Mouse (Mus musculus) liver, embryonic 11.5 days (tissue): ENCODE results near the gene Map9. TPM values are rescaled to one million over a fixed set of nuclear protein-coding genes. Genes with fewer than 3 reads are reported as not detected.

Experiments used
- ATAC-seq: fragments of 200-750 bp; cut with Nextera tagmentation; replicated peaks from 2 replicates; pipeline ENCODE4 v1.8.0; 2017; ENCODE audit warnings: moderate number of reproducible peaks, mild to moderate bottlenecking, moderate TSS enrichment, moderate library complexity; ENCODE audit not compliant: low FRiP score
- DNase-seq: peaks from one replicate; pipeline ENCODE4 v3.0.0-alpha.2; 2017; ENCODE audit warnings: low spot score
- H3K27ac ChIP-seq: fragments of 300-500 bp; sonication (generic); 2 replicates; pipeline ENCODE4 v1.5.1; 2014; ENCODE audit warnings: mild to moderate bottlenecking, low read depth, low read length, control low read depth
- H3K27me3 ChIP-seq: fragments of 300-500 bp; sonication (generic); replicated peaks from 2 replicates; pipeline ENCODE4 v1.6.1; 2014; ENCODE audit warnings: low read length, mixed read lengths; ENCODE audit not compliant: control insufficient read depth, insufficient read depth
- H3K36me3 ChIP-seq: fragments of 300-500 bp; sonication (generic); 2 replicates; pipeline ENCODE4 v1.6.1; 2014; ENCODE audit warnings: mild to moderate bottlenecking, low read length, moderate library complexity, mixed read lengths; ENCODE audit not compliant: control insufficient read depth, insufficient read depth
- H3K4me1 ChIP-seq: fragments of 300-500 bp; sonication (generic); replicated peaks from 2 replicates; pipeline ENCODE4 v1.6.1; 2014; ENCODE audit warnings: low read length, mixed read lengths; ENCODE audit not compliant: control insufficient read depth, insufficient read depth
- H3K4me2 ChIP-seq: fragments of 300-500 bp; sonication (generic); 2 replicates; pipeline ENCODE4 v1.6.1; 2014; ENCODE audit warnings: mild to moderate bottlenecking, control low read depth, moderate library complexity
- H3K4me3 ChIP-seq: fragments of 300-500 bp; sonication (generic); 2 replicates; pipeline ENCODE4 v1.5.1; 2014; ENCODE audit warnings: low read depth, low read length, control low read depth
- H3K9ac ChIP-seq: fragments of 300-500 bp; sonication (generic); 2 replicates; pipeline ENCODE4 v1.6.1; 2014; ENCODE audit warnings: low read depth, low read length, control low read depth
- H3K9me3 ChIP-seq: fragments of 300-500 bp; sonication (generic); 2 replicates; pipeline ENCODE4 v1.6.1; 2016; ENCODE audit warnings: low read length, inconsistent platforms, mixed read lengths; ENCODE audit not compliant: control insufficient read depth
- WGBS: fragments of 180-500 bp; shearing (Covaris S2); extraction: QIAGEN DNeasy Blood & Tissue Kit; methylation state at CpG from one replicate; pipeline ENCODE4 v1.1.7; 2014; 5-methylcytosine and 5-hydroxymethylcytosine counted together
- polyA plus RNA-seq: library from polyadenylated mRNA; unstranded; fragments of >200 nt; fragmentation: Nextera tagmentation; extraction: Ambion mirVana; gene quantifications from 2 replicates; pipeline ENCODE4 v1.2.1, GENCODE M21; 2014

The Map9 gene
- polyA plus RNA-seq, 1 experiment from 2014 or later, result 1.8 TPM

DNA sequence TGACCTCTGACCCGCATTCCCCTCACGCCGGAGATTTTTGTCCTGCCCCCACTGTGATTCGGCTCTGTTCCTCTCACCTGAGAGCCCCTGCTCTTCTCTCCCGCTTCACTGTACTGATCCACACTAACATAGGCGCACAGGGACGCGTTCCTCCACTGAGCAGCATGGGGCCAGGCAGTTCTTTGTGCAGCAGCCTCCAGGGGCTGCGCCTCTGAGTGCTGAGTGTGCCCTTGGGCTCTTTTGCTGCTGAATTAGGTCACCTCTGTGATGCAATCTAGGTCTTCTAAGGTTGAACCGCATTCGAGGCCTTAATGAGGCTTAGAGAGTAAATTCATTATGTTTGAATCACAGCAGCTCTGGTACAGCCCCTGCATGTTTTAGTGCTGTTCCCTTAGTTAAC lies 24.5 kb downstream of the Map9 start:
- H3K9ac ChIP-seq, result no peak overlapping the region
- ATAC-seq (no peak), DNase-seq (no peak)
- H3K9me3 ChIP-seq, result no peaks in the 10 kb centered on the region
- H3K4me3 ChIP-seq, result no peak overlapping the region
- WGBS, result 84% methylated on average over 11 of the region's 11 CpGs
- no peak overlapping the region for H3K27ac ChIP-seq
- H3K4me1 ChIP-seq, result no peaks in the 10 kb centered on the region
- no peak overlapping the region for H3K4me2 ChIP-seq
- H3K36me3 ChIP-seq, result no peaks in the 10 kb centered on the region
- H3K27me3 ChIP-seq, result no peaks in the 10 kb centered on the region

DNA sequence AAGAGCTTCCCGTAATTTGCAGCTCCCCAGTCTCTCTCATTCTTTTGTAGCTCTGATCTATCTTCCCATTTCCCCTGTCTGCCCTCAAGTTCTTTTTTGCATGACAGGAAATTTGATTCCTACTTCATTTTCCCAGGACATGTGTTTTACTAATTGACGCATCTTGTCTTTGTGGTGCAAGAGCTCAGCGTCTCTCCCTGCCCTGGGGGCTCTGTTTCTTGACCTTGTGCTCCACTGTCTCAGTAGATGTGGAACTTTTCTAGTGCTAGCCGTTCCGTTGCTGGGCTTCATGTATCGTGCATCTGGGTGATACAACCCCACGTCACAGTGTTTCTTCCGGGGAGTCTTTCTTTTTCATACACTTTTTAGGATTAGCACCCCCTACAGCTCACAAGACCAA lies 27.2 kb downstream of the Map9 start:
- no peak overlapping the region for H3K4me3 ChIP-seq
- no peak for DNase-seq
- no peak overlapping the region for H3K4me2 ChIP-seq
- H3K36me3 ChIP-seq, result no peaks in the 10 kb centered on the region
- H3K9ac ChIP-seq, result no peak overlapping the region
- no peak overlapping the region for H3K27ac ChIP-seq
- H3K4me1 ChIP-seq, result no peaks in the 10 kb centered on the region
- ATAC-seq, result no peak
- no peaks in the 10 kb centered on the region for H3K9me3 ChIP-seq
- WGBS, result 80% methylated on average over 8 of the region's 8 CpGs
- H3K27me3 ChIP-seq, result no peaks in the 10 kb centered on the region

DNA sequence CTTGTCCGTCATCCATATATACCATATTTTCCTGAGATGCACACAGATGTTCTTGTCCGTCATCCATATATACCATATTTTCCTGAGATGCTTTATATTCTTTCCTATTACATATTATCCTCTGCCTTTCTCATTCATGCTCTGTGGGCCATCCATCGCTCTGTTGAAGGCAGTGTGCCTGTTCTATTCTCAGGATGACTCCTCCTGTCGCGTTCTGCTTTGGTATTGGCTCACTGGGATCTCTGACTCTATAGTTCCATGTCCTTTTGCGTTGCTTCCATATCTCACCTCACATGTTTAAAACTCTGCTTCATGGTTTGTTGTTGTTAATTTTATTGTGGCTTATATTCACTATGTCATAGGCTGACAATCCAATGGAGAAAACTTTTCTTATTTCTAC lies 48.0 kb downstream of the Map9 start:
- WGBS, result 79% methylated on average over 6 of the region's 6 CpGs
- H3K27ac ChIP-seq, result no peak overlapping the region
- no peak for ATAC-seq

DNA sequence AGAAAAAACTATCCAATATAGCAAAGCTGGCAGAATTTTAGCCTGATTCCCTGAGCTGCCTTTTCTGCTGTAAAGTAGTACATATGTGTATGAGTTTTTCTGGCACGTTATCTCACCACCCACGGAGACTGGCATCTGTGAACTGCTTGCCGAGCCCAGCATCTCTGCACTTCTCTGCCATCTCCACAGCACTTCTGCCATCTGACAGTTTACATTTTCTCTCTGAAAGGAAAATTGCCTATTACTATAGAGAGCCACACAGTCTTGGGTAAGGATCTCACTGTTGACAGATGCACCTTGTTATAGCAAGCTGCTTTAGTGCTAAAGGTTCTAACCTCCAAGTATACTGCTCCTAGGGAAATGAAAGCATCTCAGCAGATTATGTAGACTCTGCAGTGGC lies 48.5 kb downstream of the Map9 start:
- Histone ChIP-seq H3K4me2 (no peak overlapping the region), H3K36me3 (no peaks in the 10 kb centered on the region), H3K9ac (no peak overlapping the region), H3K4me1 (no peaks in the 10 kb centered on the region), H3K27me3 (no peaks in the 10 kb centered on the region), H3K9me3 (no peaks in the 10 kb centered on the region), H3K27ac (no peak overlapping the region), H3K4me3 (no peak overlapping the region)
- DNase-seq (no peak), ATAC-seq (no peak)
- 81% methylated on average over 3 of the region's 3 CpGs for WGBS

More for the DNA sequence above, 48.0 kb downstream of the Map9 start:
- Histone ChIP-seq H3K36me3 (no peaks in the 10 kb centered on the region), H3K27me3 (no peaks in the 10 kb centered on the region), H3K9me3 (no peaks in the 10 kb centered on the region), H3K9ac (no peak overlapping the region), H3K4me2 (no peak overlapping the region), H3K4me1 (no peaks in the 10 kb centered on the region), H3K4me3 (no peak overlapping the region)
- no peak for DNase-seq

DNA sequence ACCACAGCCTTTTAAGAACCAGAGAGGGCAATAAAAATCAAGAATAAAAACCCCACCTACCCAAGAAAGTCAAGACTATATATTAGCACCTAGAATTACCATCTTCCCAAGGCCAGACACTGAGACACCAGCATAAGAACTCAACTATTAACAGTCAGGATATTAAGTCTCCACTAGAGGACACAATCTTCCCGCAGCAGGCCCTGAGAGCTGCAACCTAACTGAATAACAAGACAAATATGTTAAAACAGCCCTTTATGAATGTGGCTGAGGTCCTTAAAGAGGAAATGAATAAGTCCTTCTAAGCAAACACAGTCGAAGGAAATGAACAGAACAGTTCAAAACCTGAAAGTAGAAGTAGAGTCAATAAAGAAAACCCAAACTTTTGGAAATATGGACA lies 49.6 kb downstream of the Map9 start:
- Histone ChIP-seq H3K27ac (no peak overlapping the region), H3K36me3 (no peaks in the 10 kb centered on the region), H3K27me3 (no peaks in the 10 kb centered on the region), H3K4me3 (no peak overlapping the region), H3K4me2 (no peak overlapping the region), H3K9ac (no peak overlapping the region), H3K9me3 (no peaks in the 10 kb centered on the region), H3K4me1 (no peaks in the 10 kb centered on the region)
- no peak for DNase-seq
- ATAC-seq, result no peak
- 44% methylated on average over 2 of the region's 2 CpGs for WGBS

DNA sequence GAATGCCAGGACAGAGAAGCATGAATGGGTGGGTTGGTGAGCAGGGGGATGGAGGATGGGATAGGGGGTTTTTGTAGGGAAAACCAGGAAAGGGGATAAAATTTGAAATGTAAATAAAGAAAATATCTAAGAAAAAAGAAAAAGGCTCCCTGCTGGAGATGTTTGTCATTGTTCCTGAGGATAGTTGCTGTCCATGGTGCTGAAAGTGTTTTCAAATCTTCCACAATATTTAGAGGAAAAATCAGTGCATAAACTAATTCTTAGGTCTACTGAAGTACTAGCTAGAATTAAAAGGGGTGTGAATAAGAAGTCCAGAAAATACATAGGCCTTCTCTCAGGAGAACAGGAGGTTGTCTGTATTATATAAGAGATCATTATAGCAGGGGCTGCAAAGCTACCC lies 54.6 kb downstream of the Map9 start:
- no peaks in the 10 kb centered on the region for H3K36me3 ChIP-seq
- no peak overlapping the region for H3K4me2 ChIP-seq
- H3K4me3 ChIP-seq, result no peak overlapping the region
- DNase-seq, result no peak
- no peaks in the 10 kb centered on the region for H3K9me3 ChIP-seq
- no peak overlapping the region for H3K9ac ChIP-seq
- no peaks in the 10 kb centered on the region for H3K4me1 ChIP-seq
- no peak for ATAC-seq
- no peaks in the 10 kb centered on the region for H3K27me3 ChIP-seq
- H3K27ac ChIP-seq, result no peak overlapping the region

DNA sequence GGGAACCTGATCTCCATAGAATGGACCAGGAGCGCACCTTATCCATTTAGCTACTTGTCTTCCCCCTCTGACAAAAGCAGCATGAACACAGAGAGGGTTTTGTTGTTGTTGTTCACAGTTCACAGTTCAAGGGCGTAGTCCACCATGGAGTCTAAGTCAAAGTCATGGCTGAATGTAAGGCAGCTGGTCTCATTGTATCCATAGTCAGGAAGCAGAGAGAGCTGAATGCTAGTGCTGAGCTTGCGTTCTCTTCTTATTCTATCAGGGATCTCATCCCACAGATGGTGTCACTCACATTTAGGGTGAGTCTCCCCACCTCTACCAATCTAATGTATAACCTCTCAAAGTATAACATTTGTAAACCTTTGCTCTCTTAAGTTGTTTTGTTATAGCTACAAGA lies 60.1 kb downstream of the Map9 start:
- no peaks in the 10 kb centered on the region for H3K4me1 ChIP-seq
- no peak for DNase-seq
- H3K4me2 ChIP-seq, result no peak overlapping the region
- 82% methylated on average over 3 of the region's 3 CpGs for WGBS
- no peak overlapping the region for H3K9ac ChIP-seq
- ATAC-seq, result no peak
- no peak overlapping the region for H3K27ac ChIP-seq
- no peaks in the 10 kb centered on the region for H3K27me3 ChIP-seq
- H3K9me3 ChIP-seq, result no peaks in the 10 kb centered on the region
- H3K36me3 ChIP-seq, result no peaks in the 10 kb centered on the region
- H3K4me3 ChIP-seq, result no peak overlapping the region

DNA sequence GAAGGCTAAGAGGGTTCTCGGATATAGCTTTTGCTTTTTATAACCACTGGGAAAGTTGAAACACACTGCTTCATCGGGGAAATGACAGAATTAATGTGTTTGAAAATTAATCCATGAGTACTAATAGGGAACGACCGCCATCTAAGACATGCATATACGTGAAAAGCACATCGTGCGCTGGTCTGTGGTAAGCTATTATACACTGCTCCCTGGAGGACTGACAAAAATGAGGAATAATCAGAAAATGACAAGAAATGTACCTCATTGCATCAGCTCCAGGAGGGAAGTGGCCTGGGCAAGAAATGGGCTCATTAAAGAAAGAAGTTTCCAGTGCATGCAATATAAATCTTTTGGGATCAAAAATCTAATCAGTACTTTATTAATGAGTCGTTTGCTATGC lies 77.5 kb downstream of the Map9 start:
- DNase-seq, result no peak
- H3K4me2 ChIP-seq, result no peak overlapping the region

DNA sequence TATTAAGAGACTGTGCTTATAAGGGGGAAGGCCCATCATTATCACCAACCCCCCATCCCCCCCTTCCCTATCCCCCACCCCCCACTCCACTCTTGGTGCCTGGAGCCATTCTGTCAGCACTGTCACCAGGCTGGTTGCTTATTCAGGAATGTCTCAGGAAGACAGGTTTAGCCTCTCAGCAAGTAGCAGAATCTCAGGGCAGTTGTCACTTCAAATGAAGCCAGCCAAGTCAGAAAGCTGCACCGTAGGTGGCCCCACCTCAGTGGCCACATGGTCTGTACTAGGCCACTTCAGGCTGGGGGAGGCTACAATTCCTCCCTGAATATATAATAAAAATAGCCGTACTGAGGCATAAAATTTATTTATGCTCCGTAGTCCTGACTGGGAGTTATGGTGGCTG lies 83.1 kb downstream of the Map9 start:
- H3K4me1 ChIP-seq, result no peaks in the 10 kb centered on the region
- 56% methylated on average over 3 of the region's 3 CpGs for WGBS
- no peaks in the 10 kb centered on the region for H3K9me3 ChIP-seq
- no peak overlapping the region for H3K9ac ChIP-seq
- no peaks in the 10 kb centered on the region for H3K36me3 ChIP-seq
- no peaks in the 10 kb centered on the region for H3K27me3 ChIP-seq
- H3K4me3 ChIP-seq, result no peak overlapping the region
- H3K27ac ChIP-seq, result no peak overlapping the region
- no peak for DNase-seq
- no peak for ATAC-seq
- no peak overlapping the region for H3K4me2 ChIP-seq

More for the DNA sequence above, 77.5 kb downstream of the Map9 start:
- H3K9me3 ChIP-seq, result no peaks in the 10 kb centered on the region
- H3K9ac ChIP-seq, result no peak overlapping the region
- no peaks in the 10 kb centered on the region for H3K27me3 ChIP-seq
- H3K4me3 ChIP-seq, result no peak overlapping the region
- no peak overlapping the region for H3K27ac ChIP-seq
- no peaks in the 10 kb centered on the region for H3K4me1 ChIP-seq
- no peaks in the 10 kb centered on the region for H3K36me3 ChIP-seq
- ATAC-seq, result no peak
- WGBS, result 85% methylated on average over 8 of the region's 8 CpGs
